Mouse (Mus musculus) cerebellum, adult 9-10 months (tissue): ENCODE measurements around the gene Acot1.
"Not testable (repeated sequence)": the region's sequence is repeated elsewhere in the genome, so short reads cannot be mapped to it uniquely, and the experiment has no call there.

Source experiments
- DNase-seq: peaks from one replicate; pipeline ENCODE4 v3.0.0; 2022

Acot1 gene

GRCm38 (mm10) chr12:84009171-84009965, at the start of gene Acot1:
TSS of gene Acot1 (plus strand) at chr12:84009490.
- peak; percentile 34 for DNase-seq

- DNase-seq: no peak
Measured at GRCm38 (mm10) chr12:83965235-83965634, 44.1 kb upstream of the Acot1 start.

GRCm38 (mm10) chr12:83972117-83972516, 37.2 kb upstream of the Acot1 start:
- DNase-seq: no peak

- peak; percentile 83 for DNase-seq
Measured at GRCm38 (mm10) chr12:83978862-83979261, 30.4 kb upstream of the Acot1 start.

- DNase-seq: no peak
Measured at GRCm38 (mm10) chr12:83981615-83982014, 27.7 kb upstream of the Acot1 start.

- DNase-seq: no peak
Measured at GRCm38 (mm10) chr12:83984752-83985151, 24.5 kb upstream of the Acot1 start, which contains the start of gene Heatr4. TSS of gene Heatr4 (minus strand) at chr12:83984852.

GRCm38 (mm10) chr12:83987242-83987582, 22.1 kb upstream of the Acot1 start:
- DNase-seq: peak; percentile 35

- peak; percentile 78 for DNase-seq
Measured at GRCm38 (mm10) chr12:83987583-83988441, 21.5 kb upstream of the Acot1 start, which contains the start of gene Acot2. TSS of gene Acot2 (plus strand) at chr12:83987861.

- no peak for DNase-seq
Measured at GRCm38 (mm10) chr12:83988483-83988882, 20.8 kb upstream of the Acot1 start.

- DNase-seq: no peak
Measured at GRCm38 (mm10) chr12:83989378-83989777, 19.9 kb upstream of the Acot1 start.

GRCm38 (mm10) chr12:83997221-83997620, 12.1 kb upstream of the Acot1 start:
- DNase-seq: no peak

GRCm38 (mm10) chr12:83998341-83999107, 10.8 kb upstream of the Acot1 start:
- no peak for DNase-seq

- DNase-seq: not testable (repeated sequence)
Measured at GRCm38 (mm10) chr12:83999237-83999636, 10.1 kb upstream of the Acot1 start.

- DNase-seq: no peak
Measured at GRCm38 (mm10) chr12:84000418-84000817, 8.9 kb upstream of the Acot1 start.

GRCm38 (mm10) chr12:84003866-84004265, 5.4 kb upstream of the Acot1 start:
- no peak for DNase-seq

- no peak for DNase-seq
Measured at GRCm38 (mm10) chr12:84008251-84008650, 1.0 kb upstream of the Acot1 start.

GRCm38 (mm10) chr12:84008729-84009128, 561 bp upstream of the Acot1 start:
- DNase-seq: no peak

- DNase-seq: no peak
Measured at GRCm38 (mm10) chr12:84010201-84010600, 911 bp downstream of the Acot1 start.

- DNase-seq: peak; percentile 80
Measured at GRCm38 (mm10) chr12:84011251-84012040, 2.2 kb downstream of the Acot1 start.

GRCm38 (mm10) chr12:84013130-84013529, 3.8 kb downstream of the Acot1 start:
- DNase-seq: no peak

GRCm38 (mm10) chr12:84013701-84014100, 4.4 kb downstream of the Acot1 start:
- DNase-seq: no peak

GRCm38 (mm10) chr12:84020528-84020927, 11.2 kb downstream of the Acot1 start:
- DNase-seq: not testable (repeated sequence)
